Mouse (Mus musculus) neural tube, embryonic 11.5 days (tissue): ENCODE data around the gene Ivl. TPM values are rescaled to one million over a fixed set of nuclear protein-coding genes. Genes with fewer than 3 reads are reported as not detected.

Source experiments
- ATAC-seq: fragments of 200-750 bp; cut with Nextera tagmentation; 2 replicates; pipeline ENCODE4 v1.8.0; 2017; ENCODE audit warnings: moderate number of reproducible peaks, mild to moderate bottlenecking, moderate TSS enrichment, moderate library complexity; ENCODE audit not compliant: insufficient read depth, low FRiP score, low TSS enrichment
- DNase-seq: peaks from one replicate; pipeline ENCODE4 v3.0.0-alpha.2; 2015; ENCODE audit warnings: low spot score
- H3K27ac ChIP-seq: fragments of 300-500 bp; sonication (generic); 2 replicates; pipeline ENCODE4 v1.5.1; 2014; ENCODE audit warnings: low read depth, mild to moderate bottlenecking, low read length
- H3K27me3 ChIP-seq: fragments of 300-500 bp; sonication (generic); 2 replicates; pipeline ENCODE4 v1.6.1; 2014; ENCODE audit warnings: mild to moderate bottlenecking, low read length, mixed read lengths; ENCODE audit not compliant: control insufficient read depth, insufficient read depth
- H3K36me3 ChIP-seq: fragments of 300-500 bp; sonication (generic); 2 replicates; pipeline ENCODE4 v1.6.1; 2014; ENCODE audit warnings: mild to moderate bottlenecking, low read length, moderate library complexity, mixed read lengths; ENCODE audit not compliant: control insufficient read depth, insufficient read depth
- H3K4me1 ChIP-seq: fragments of 300-500 bp; sonication (generic); 2 replicates; pipeline ENCODE4 v1.6.1; 2014; ENCODE audit warnings: low read length, mixed read lengths; ENCODE audit not compliant: control insufficient read depth, insufficient read depth
- H3K4me2 ChIP-seq: fragments of 300-500 bp; sonication (generic); 2 replicates; pipeline ENCODE4 v1.6.1; 2014; ENCODE audit warnings: low read depth, mild to moderate bottlenecking, moderate library complexity
- H3K4me3 ChIP-seq: fragments of 300-500 bp; sonication (generic); 2 replicates; pipeline ENCODE4 v1.5.1; 2014; ENCODE audit warnings: low read depth, low read length
- H3K9ac ChIP-seq: fragments of 300-500 bp; sonication (generic); 2 replicates; pipeline ENCODE4 v1.6.1; 2014; ENCODE audit warnings: mild to moderate bottlenecking, low read length
- H3K9me3 ChIP-seq: fragments of 300-500 bp; sonication (generic); 2 replicates; pipeline ENCODE4 v1.6.1; 2016; ENCODE audit warnings: low read length; ENCODE audit not compliant: control insufficient read depth
- WGBS: fragments of 180-500 bp; shearing (Covaris S2); extraction: QIAGEN DNeasy Blood & Tissue Kit; methylation state at CpG from one replicate; pipeline ENCODE4 v1.1.7; 2014; 5-methylcytosine and 5-hydroxymethylcytosine counted together
- polyA plus RNA-seq: library from polyadenylated mRNA; unstranded; fragments of >200 nt; fragmentation: Nextera tagmentation; extraction: Ambion mirVana; gene quantifications from 2 replicates; pipeline ENCODE4 v1.2.1, GENCODE M21; 2014

The Ivl gene
- polyA plus RNA-seq, 1 experiment from 2014 or later: not detected

DNA sequence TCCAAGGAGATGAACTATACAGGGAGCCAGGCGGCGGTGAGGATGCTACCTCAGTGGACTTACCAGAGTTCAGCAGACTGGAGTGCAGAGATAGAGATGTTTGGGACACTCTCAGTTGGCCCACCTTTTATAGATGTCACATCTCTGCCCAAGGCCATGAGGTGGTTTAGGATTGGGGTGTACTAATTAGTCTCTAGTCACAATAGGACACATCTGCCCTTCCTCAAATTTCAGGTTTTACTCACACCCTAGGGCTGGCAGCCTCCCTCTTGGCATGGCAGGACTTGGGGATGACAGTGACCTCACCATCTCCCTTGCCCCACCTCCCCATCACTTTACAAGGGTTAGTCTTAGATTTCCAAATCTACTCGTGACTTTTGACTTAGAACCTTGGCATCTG lies 39.1 kb downstream of the Ivl start, which contains the start of gene 2310046K23Rik:
2310046K23Rik (minus strand) TSS at position 101 of the 400 bp plus-strand sequence.
- no peaks in the 10 kb centered on the region for H3K4me1 ChIP-seq
- no peak within 1 kb of the TSS for H3K9ac ChIP-seq
- H3K27me3 ChIP-seq: no peaks in the 10 kb centered on the region
- no peak within 1 kb of the TSS for H3K4me3 ChIP-seq
- H3K4me2 ChIP-seq: no peak within 1 kb of the TSS
- DNase-seq (no peak), ATAC-seq (no peak)
- no peaks in the 10 kb centered on the region for H3K36me3 ChIP-seq
- WGBS: 93% methylated on average over 3 of the region's 3 CpGs
- H3K9me3 ChIP-seq: no peaks in the 10 kb centered on the region
- no peak within 1 kb of the TSS for H3K27ac ChIP-seq

Other genes with a start within 250 kb of the Ivl start
- not detected in 2 replicates for gene Sprr2d, start 234.6 kb downstream of the Ivl start, polyA plus RNA-seq
- not detected in 2 replicates for gene Sprr2e, start 221.6 kb downstream of the Ivl start, polyA plus RNA-seq
- gene Sprr2f, start 208.5 kb downstream of the Ivl start, polyA plus RNA-seq: not detected in 2 replicates
- gene Sprr2h, start 188.1 kb downstream of the Ivl start, polyA plus RNA-seq: not detected in 2 replicates
- not detected in 2 replicates for gene Sprr2i, start 165.7 kb downstream of the Ivl start, polyA plus RNA-seq
- not detected in 2 replicates for gene Sprr2j-ps, start 155.7 kb downstream of the Ivl start, polyA plus RNA-seq
- 4.9 and 8.9 TPM in 2 replicates for gene Gm9774, start 144.3 kb downstream of the Ivl start, polyA plus RNA-seq
- not detected in 2 replicates for gene Sprr2k, start 141.2 kb downstream of the Ivl start, polyA plus RNA-seq
- gene Sprr1b, start 134.9 kb downstream of the Ivl start, polyA plus RNA-seq: not detected in 2 replicates
- not detected in 2 replicates for gene Sprr3, start 115.0 kb downstream of the Ivl start, polyA plus RNA-seq
- gene Sprr1a, start 87.8 kb downstream of the Ivl start, polyA plus RNA-seq: not detected in 2 replicates
- not detected in 2 replicates for gene Sprr4, start 73.2 kb downstream of the Ivl start, polyA plus RNA-seq
- gene 2310046K23Rik, start 39.2 kb downstream of the Ivl start, polyA plus RNA-seq: not detected in 2 replicates
- gene Smcp, start 15.3 kb upstream of the Ivl start, polyA plus RNA-seq: not detected in 2 replicates
- not detected in 2 replicates for gene 2210017I01Rik, start 33.8 kb upstream of the Ivl start, polyA plus RNA-seq
- gene Lce6a, start 47.9 kb upstream of the Ivl start, polyA plus RNA-seq: not detected in 2 replicates
- not detected in 2 replicates for gene Lce1a1, start 74.6 kb upstream of the Ivl start, polyA plus RNA-seq
- not detected in 2 replicates for gene Lce1b, start 83.2 kb upstream of the Ivl start, polyA plus RNA-seq
- gene Lce1a2, start 96.6 kb upstream of the Ivl start, polyA plus RNA-seq: not detected in 2 replicates
- gene Lce1c, start 105.5 kb upstream of the Ivl start, polyA plus RNA-seq: not detected in 2 replicates
- not detected in 2 replicates for gene Lce1d, start 113.5 kb upstream of the Ivl start, polyA plus RNA-seq
- gene Lce1e, start 135.3 kb upstream of the Ivl start, polyA plus RNA-seq: not detected in 2 replicates
- not detected in 2 replicates for gene Lce1f, start 146.6 kb upstream of the Ivl start, polyA plus RNA-seq
- not detected in 2 replicates for gene Gm38119, start 165.4 kb upstream of the Ivl start, polyA plus RNA-seq
- not detected in 2 replicates for gene Lce1g, start 178.6 kb upstream of the Ivl start, polyA plus RNA-seq
- not detected in 2 replicates for gene Lce1h, start 191.3 kb upstream of the Ivl start, polyA plus RNA-seq
- gene Lce1i, start 205.2 kb upstream of the Ivl start, polyA plus RNA-seq: not detected in 2 replicates
- gene Lce1j, start 216.8 kb upstream of the Ivl start, polyA plus RNA-seq: not detected in 2 replicates
- gene Lce1k, start 234.2 kb upstream of the Ivl start, polyA plus RNA-seq: not detected in 2 replicates